Mouse (Mus musculus): Measurements from ENCODE around the gene Idnk. TPM values are rescaled to one million over a fixed set of nuclear protein-coding genes. Genes with fewer than 3 reads are reported as not detected.

The Idnk gene
- 32.4 and 35.8 TPM in 2 replicates for polyA plus RNA-seq (2015; fragmentation: Nextera tagmentation; extraction: Ambion mirVana)

DNA sequence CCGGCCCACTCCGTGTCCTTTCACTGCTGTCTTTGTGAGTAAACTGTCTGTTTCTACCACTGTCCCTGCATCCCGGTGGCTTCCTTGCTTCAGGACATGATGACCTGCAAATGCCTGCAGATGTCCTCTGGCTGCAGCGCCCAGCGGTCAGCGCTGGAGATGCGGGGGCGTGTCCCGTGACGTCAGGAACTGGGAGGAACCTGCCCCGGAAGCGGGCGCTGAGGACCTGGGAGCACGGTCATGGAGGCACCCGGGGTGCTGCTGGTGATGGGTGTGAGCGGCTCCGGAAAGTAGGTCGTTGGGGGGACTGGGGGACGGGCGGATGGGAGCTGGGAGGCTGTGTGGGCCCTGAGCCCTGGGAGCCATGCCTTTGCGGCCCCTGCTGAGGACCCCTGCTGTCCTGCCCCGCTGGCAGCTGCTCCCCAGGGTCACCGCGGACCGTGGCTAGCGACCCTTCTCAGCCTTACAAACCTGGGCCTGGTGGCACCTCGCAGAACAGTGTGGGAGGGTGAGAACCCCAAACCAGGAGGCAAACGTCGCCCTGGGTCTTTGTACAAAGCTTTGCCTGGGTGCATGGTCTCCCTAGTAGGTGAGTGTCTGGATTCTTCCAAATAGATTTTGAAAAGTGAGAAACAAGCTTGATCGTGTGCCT is at the start of gene Idnk:
Gene Idnk, plus strand, starts transcription at position 203 of the 652 bp plus-strand sequence.
- Histone ChIP-seq H3K27me3 (ENCODE audit: control insufficient read depth, insufficient read depth, low read length) (no peaks in the 10 kb centered on the region), H3K27ac (ENCODE audit: low read length) (peak within 1 kb of the TSS; percentile 78), H3K4me2 (ENCODE audit: low read depth, low read length) (peak within 1 kb of the TSS; percentile 87), H3K9ac (ENCODE audit: low read length) (peak within 1 kb of the TSS; percentile 82), H3K4me3 (ENCODE audit: low read length) (peak within 1 kb of the TSS; percentile 81), H3K4me1 (ENCODE audit: control insufficient read depth, insufficient read depth, low read length) (peaks cover 5% of the 10 kb centered on the region), H3K36me3 (ENCODE audit: control insufficient read depth, insufficient read depth) (peaks cover 17% of the 10 kb centered on the region), H3K9me3 (replicated peaks; ENCODE audit: control insufficient read depth, low read length) (peaks cover 3% of the 10 kb centered on the region; the same call in 1 of the 2 replicates)
- ATAC-seq (replicated peaks; ENCODE audit: extremely low read depth, insufficient read depth, low FRiP score): peak; percentile 88
- under 1% methylated on average over 30 of the region's 30 CpGs for WGBS

DNA sequence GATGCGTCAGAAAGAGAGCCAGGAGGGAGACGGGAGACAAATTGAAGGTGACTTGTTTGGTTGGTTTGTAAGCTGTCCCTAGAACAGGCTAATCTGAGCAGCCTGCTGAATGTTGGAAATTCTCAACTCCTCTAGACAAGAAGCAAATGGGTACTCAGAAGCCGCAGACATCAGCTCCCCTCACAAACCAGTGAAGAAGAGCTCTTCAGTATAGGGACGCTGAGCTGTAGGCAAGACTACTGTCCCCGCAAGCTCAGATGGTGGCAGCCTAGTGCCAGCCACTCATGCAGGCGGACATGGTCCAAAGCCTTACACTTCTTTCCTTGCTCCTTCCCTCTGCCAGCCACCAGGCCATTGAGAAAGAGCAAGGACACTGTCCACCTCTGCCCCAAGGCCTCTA is 46.1 kb upstream of the Idnk start:
- Histone ChIP-seq H3K36me3 (ENCODE audit: control insufficient read depth, insufficient read depth) (0 out of 2 replicates have a peak, but pooled peaks cover 1% of the 10 kb centered on the region), H3K9ac (ENCODE audit: low read length) (no peak overlapping the region), H3K4me3 (ENCODE audit: low read length) (no peak overlapping the region), H3K27ac (ENCODE audit: low read length) (no peak overlapping the region), H3K4me2 (ENCODE audit: low read depth, low read length) (peak overlapping the region; percentile 80), H3K9me3 (replicated peaks; ENCODE audit: control insufficient read depth, low read length) (no peaks in the 10 kb centered on the region), H3K4me1 (ENCODE audit: control insufficient read depth, insufficient read depth, low read length) (peaks cover 26% of the 10 kb centered on the region), H3K27me3 (ENCODE audit: control insufficient read depth, insufficient read depth, low read length) (no peaks in the 10 kb centered on the region)
- no peak for ATAC-seq (replicated peaks; ENCODE audit: extremely low read depth, insufficient read depth, low FRiP score)
- 90% methylated on average over 6 of the region's 6 CpGs for WGBS

- Histone ChIP-seq H3K36me3 (ENCODE audit: control insufficient read depth, insufficient read depth) (no peaks in the 10 kb centered on the region), H3K27me3 (ENCODE audit: control insufficient read depth, insufficient read depth, low read length) (no peaks in the 10 kb centered on the region), H3K4me3 (ENCODE audit: low read length) (peak overlapping the region; percentile 78), H3K9ac (ENCODE audit: low read length) (peak overlapping the region; percentile 83; the same call in 1 of the 2 replicates), H3K27ac (ENCODE audit: low read length) (no peak overlapping the region; the same call in 1 of the 2 replicates), H3K4me2 (ENCODE audit: low read depth, low read length) (peak overlapping the region; percentile 80), H3K4me1 (ENCODE audit: control insufficient read depth, insufficient read depth, low read length) (peaks cover 26% of the 10 kb centered on the region), H3K9me3 (replicated peaks; ENCODE audit: control insufficient read depth, low read length) (no peaks in the 10 kb centered on the region)
- ATAC-seq (replicated peaks; ENCODE audit: extremely low read depth, insufficient read depth, low FRiP score): no peak
- 64% methylated on average over 10 of the region's 10 CpGs for WGBS
Measured at GRCm38 (mm10) chr13:58112191-58112590, 45.3 kb upstream of the Idnk start.

DNA sequence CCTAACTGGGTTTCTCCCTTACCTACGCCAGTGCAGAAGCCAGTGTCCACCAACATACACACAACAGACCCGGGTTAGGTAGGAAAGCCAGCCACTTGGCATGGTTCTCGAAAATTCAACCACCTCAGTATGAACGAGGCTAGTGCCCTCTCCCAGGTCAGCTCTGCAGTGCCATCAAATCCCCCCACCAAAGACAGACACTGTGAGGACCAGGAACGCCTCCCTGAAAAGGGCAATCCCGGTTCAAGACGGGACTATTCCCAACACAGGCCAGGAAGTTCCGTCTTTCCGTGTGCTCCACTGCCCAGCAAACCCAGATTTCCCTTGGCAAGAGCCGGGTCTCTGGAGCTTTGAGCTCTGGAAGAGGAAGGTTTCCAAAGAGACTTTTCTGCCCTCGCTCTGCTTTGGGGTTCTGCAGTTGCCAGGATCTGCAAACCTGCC is 44.8 kb upstream of the Idnk start:
- ATAC-seq (replicated peaks; ENCODE audit: extremely low read depth, insufficient read depth, low FRiP score): no peak
- 11% methylated on average over 11 of the region's 11 CpGs for WGBS

DNA sequence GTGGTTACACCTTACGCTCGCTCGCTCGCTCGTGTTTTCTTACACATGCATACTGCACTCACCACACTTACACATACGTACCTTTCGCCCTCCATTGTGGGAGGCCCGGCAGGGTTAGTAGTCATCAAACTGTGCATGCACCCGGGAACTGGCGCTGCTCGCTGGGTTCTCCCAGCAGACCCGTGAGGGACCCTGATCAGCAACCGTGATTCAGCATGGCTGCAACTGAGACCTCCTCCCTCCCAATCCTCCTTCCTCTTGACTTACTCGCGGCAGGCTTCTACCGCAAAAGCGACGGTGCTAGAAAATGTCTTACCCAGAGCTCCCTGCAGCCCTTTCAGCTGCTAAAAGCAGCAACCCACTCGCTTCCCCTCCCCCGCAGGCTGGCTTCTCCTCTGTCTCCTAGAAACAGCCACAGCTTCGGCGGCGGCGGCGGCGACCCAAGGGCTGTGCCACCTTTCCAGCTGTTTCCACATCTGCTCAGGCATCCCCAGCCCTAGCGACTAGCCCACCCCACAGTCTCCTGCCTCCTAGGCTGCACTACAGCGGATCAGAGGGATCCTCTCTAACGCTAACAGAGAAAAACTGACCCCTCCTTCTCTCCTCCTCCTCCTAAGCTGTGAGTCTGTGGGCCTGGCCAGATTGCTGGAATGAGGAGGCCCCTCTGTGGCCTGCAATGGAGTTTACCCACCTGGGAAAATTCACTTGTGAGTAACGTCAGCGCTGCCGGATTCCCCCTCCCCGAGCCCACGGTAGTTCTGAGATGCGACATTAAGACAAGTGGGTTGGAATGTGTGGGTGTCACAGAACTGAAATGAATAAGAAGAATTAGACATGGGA is 44.2 kb upstream of the Idnk start, which contains the start of gene Klhl3:
Gene Klhl3, minus strand, starts transcription at position 532 of the 840 bp plus-strand sequence.
- peak within 1 kb of the TSS; percentile 83 for H3K9ac ChIP-seq (ENCODE audit: low read length)
- H3K9me3 ChIP-seq (replicated peaks; ENCODE audit: control insufficient read depth, low read length): no peaks in the 10 kb centered on the region
- H3K4me1 ChIP-seq (ENCODE audit: control insufficient read depth, insufficient read depth, low read length): peaks cover 26% of the 10 kb centered on the region
- ATAC-seq (replicated peaks; ENCODE audit: extremely low read depth, insufficient read depth, low FRiP score): peak; percentile 74
- under 1% methylated on average over 35 of the region's 35 CpGs for WGBS
- H3K27me3 ChIP-seq (ENCODE audit: control insufficient read depth, insufficient read depth, low read length): no peaks in the 10 kb centered on the region
- peak within 1 kb of the TSS; percentile 78 for H3K4me3 ChIP-seq (ENCODE audit: low read length)
- H3K36me3 ChIP-seq (ENCODE audit: control insufficient read depth, insufficient read depth): no peaks in the 10 kb centered on the region
- H3K27ac ChIP-seq (ENCODE audit: low read length): peak within 1 kb of the TSS; percentile 85
- peak within 1 kb of the TSS; percentile 80 for H3K4me2 ChIP-seq (ENCODE audit: low read depth, low read length)

More for the DNA sequence above, 44.8 kb upstream of the Idnk start:
- Histone ChIP-seq H3K36me3 (ENCODE audit: control insufficient read depth, insufficient read depth) (no peaks in the 10 kb centered on the region), H3K4me2 (ENCODE audit: low read depth, low read length) (peak overlapping the region; percentile 80), H3K4me3 (ENCODE audit: low read length) (peak overlapping the region; percentile 78), H3K4me1 (ENCODE audit: control insufficient read depth, insufficient read depth, low read length) (peaks cover 26% of the 10 kb centered on the region), H3K27ac (ENCODE audit: low read length) (peak overlapping the region; percentile 85), H3K9ac (ENCODE audit: low read length) (peak overlapping the region; percentile 83), H3K9me3 (replicated peaks; ENCODE audit: control insufficient read depth, low read length) (no peaks in the 10 kb centered on the region), H3K27me3 (ENCODE audit: control insufficient read depth, insufficient read depth, low read length) (no peaks in the 10 kb centered on the region)

DNA sequence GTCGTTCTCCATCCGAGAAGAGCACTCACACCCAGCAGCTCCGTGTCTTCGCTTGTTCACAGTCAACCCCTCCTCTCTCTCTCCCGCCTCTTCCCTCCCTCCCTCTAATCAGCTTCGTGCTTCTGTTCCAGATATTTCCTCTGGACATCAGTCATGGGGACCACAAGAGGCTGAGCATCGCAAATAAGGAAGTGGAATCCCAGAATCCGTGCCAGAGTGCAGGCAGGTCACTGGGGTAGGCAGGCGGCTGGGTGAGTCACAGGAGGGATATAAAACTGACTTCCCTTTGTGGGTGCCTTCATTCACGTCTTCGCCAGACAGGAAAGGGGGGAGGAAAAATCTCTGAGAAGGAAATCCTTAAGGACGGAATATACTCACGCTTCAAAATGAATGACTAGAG is 42.2 kb upstream of the Idnk start:
- peak; percentile 45 for ATAC-seq (replicated peaks; ENCODE audit: extremely low read depth, insufficient read depth, low FRiP score)
- H3K4me3 ChIP-seq (ENCODE audit: low read length): no peak overlapping the region
- peak overlapping the region; percentile 41 for H3K27ac ChIP-seq (ENCODE audit: low read length)

DNA sequence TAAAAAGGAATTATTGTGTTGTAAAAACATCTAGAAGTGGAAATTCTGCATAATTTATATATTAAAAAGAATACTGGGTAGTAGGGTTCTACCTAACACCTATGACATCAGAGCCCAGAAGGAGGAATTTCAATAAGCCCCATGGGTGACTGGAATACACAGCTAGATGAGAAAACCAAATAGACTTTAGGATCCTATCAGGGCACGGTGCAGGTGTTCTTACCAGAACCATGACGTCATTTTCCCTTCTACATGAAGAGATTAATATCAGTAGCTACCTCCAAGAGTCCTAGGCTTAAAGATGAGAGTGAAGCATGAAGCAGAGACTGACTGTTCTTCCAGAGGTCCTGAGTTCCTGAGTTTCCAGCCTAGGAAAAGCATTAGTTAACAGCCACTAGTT is 40.6 kb upstream of the Idnk start:
- no peaks in the 10 kb centered on the region for H3K9me3 ChIP-seq (replicated peaks; ENCODE audit: control insufficient read depth, low read length)
- H3K4me1 ChIP-seq (ENCODE audit: control insufficient read depth, insufficient read depth, low read length): peaks cover 21% of the 10 kb centered on the region
- H3K4me3 ChIP-seq (ENCODE audit: low read length): no peak overlapping the region
- no peaks in the 10 kb centered on the region for H3K27me3 ChIP-seq (ENCODE audit: control insufficient read depth, insufficient read depth, low read length)
- no peak overlapping the region for H3K9ac ChIP-seq (ENCODE audit: low read length)
- no peak for ATAC-seq (replicated peaks; ENCODE audit: extremely low read depth, insufficient read depth, low FRiP score)
- 67% methylated on average over 2 of the region's 2 CpGs for WGBS
- no peak overlapping the region for H3K27ac ChIP-seq (ENCODE audit: low read length)
- no peak overlapping the region for H3K4me2 ChIP-seq (ENCODE audit: low read depth, low read length)
- H3K36me3 ChIP-seq (ENCODE audit: control insufficient read depth, insufficient read depth): no peaks in the 10 kb centered on the region

More for the DNA sequence above, 42.2 kb upstream of the Idnk start:
- Histone ChIP-seq H3K36me3 (ENCODE audit: control insufficient read depth, insufficient read depth) (no peaks in the 10 kb centered on the region), H3K27me3 (ENCODE audit: control insufficient read depth, insufficient read depth, low read length) (no peaks in the 10 kb centered on the region), H3K9me3 (replicated peaks; ENCODE audit: control insufficient read depth, low read length) (no peaks in the 10 kb centered on the region), H3K4me1 (ENCODE audit: control insufficient read depth, insufficient read depth, low read length) (peaks cover 21% of the 10 kb centered on the region), H3K4me2 (ENCODE audit: low read depth, low read length) (peak overlapping the region; percentile 27; the same call in 1 of the 2 replicates), H3K9ac (ENCODE audit: low read length) (no peak overlapping the region)
- 25% methylated on average over 13 of the region's 13 CpGs for WGBS

DNA sequence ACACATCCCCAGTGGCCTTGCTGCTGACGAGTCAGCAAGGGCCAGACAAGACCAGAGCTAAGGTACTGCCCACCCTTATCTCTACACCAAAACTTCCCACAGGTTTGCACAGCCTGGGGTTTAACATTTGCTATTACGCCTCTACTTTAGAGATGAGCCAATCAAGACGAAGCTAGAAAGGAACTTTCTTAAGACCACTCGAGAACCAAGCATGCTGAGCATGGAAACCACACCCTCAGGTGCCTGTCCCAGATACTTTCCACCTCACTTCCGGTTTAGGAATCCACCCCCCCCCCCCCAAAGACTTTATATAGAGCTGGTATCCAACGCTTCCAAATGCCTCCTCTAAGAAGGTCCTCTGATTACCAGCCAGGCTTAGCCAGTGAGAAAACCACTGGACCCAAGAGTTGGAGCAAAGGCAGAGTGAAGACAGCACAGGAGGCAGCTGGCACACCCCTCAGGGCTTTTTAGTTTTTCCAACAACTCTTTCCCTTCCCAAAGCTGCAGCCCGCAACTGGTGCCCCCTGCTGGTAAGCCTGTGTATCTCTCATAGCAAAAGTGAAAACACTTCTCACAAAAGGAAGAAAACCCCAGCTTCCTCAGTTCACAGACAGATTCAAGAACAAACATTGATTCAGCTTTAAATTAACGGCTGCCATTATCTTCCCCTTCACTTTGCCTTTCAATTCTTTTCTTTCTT is 40.0 kb upstream of the Idnk start:
- 51% methylated on average over 8 of the region's 8 CpGs for WGBS
- peaks cover 21% of the 10 kb centered on the region for H3K4me1 ChIP-seq (ENCODE audit: control insufficient read depth, insufficient read depth, low read length)
- no peak overlapping the region for H3K4me3 ChIP-seq (ENCODE audit: low read length)

More for the DNA sequence above, 40.0 kb upstream of the Idnk start:
- H3K9ac ChIP-seq (ENCODE audit: low read length): no peak overlapping the region
- H3K9me3 ChIP-seq (replicated peaks; ENCODE audit: control insufficient read depth, low read length): no peaks in the 10 kb centered on the region
- H3K4me2 ChIP-seq (ENCODE audit: low read depth, low read length): no peak overlapping the region
- no peaks in the 10 kb centered on the region for H3K36me3 ChIP-seq (ENCODE audit: control insufficient read depth, insufficient read depth)
- ATAC-seq (replicated peaks; ENCODE audit: extremely low read depth, insufficient read depth, low FRiP score): no peak
- no peak overlapping the region for H3K27ac ChIP-seq (ENCODE audit: low read length)
- H3K27me3 ChIP-seq (ENCODE audit: control insufficient read depth, insufficient read depth, low read length): no peaks in the 10 kb centered on the region

Data from heart, embryonic 16.5 days (tissue).